In the genomic region with DNA sequence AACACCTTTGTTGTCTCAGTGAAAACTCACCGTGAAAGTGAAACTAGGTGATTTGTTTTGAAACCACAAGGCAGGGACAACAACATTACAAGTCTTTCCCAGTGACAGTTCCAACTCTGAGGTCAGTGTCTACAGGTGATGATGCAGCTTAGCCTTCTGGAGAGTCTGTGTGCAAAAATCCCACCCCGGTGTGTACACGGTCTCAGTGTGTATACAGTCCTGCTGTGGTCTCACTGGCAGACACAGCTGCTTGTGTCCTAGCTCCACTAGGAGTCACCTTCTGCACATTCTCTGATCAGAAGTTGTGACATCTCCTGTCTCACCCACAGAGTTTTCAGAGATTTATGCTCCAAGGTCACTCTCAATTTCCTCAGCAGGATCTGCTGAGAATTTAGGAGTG, we compare ENCODE assay signal across 16 mouse cellular contexts. TPM values are rescaled to one million over a fixed set of nuclear protein-coding genes. Genes with fewer than 3 reads are reported as not detected.
A peak's percentile ranks its signal among the peaks of the same experiment; 100 is the strongest.
DNase-seq lines count a peak whose midpoint lies in the region; ATAC-seq and TF ChIP-seq lines count a peak whose summit lies in the region.
"Had no signal": no experiment of that assay in that cellular context is flagged by ENCODE, and none has a peak within 500 bp of the region (broad histone marks: within the 10 kb centered on the region; RNA-seq: fewer than 3 reads in every experiment).

No protein-coding gene starts in this region.

- H3K27ac ChIP-seq in liver, embryonic 14.5 days: no peak overlapping the region
- H3K27ac ChIP-seq in MEL (ENCODE audit: control insufficient read depth, low read depth, low read length): no peak overlapping the region
- H3K27ac ChIP-seq: neural tube, embryonic 12.5 days; stomach, embryonic 15.5 days had no signal

- 0 out of 4 replicates have a peak, but pooled peaks cover 0 to 3% of the 10 kb centered on the region in 2 experiments for H3K4me1 ChIP-seq in liver, embryonic 14.5 days (replicated peaks; ENCODE audit: control insufficient read depth in 2 of 2, insufficient read depth in 2 of 2, low read length in 1 of 2)
- peaks cover 0 to 10% of the 10 kb centered on the region in 2 experiments; a peak in 2 of 4 replicates for H3K4me1 ChIP-seq in MEL (ENCODE audit: control insufficient read depth in 1 of 2, insufficient read depth in 2 of 2, low read length in 2 of 2)
- H3K4me1 ChIP-seq: neural tube, embryonic 12.5 days; stomach, embryonic 15.5 days had no signal

- TF ChIP-seq RAD21 in MEL (IDR thresholded peaks at IDR 0.05; ENCODE audit: low read depth, low read length): peak; percentile 35

- no peak overlapping the region for H3K4me3 ChIP-seq in liver, embryonic 14.5 days (ENCODE audit: insufficient read depth in 1 of 2, low read depth in 2 of 2, low read length in 2 of 2)
- H3K4me3 ChIP-seq in MEL (ENCODE audit: control insufficient read depth in 1 of 2, insufficient read depth in 1 of 2, low read depth in 2 of 2, low read length in 2 of 2): no peak overlapping the region
- H3K4me3 ChIP-seq: neural tube, embryonic 12.5 days; stomach, embryonic 15.5 days had no signal

- H3K36me3 ChIP-seq in liver, embryonic 14.5 days (replicated peaks; ENCODE audit: control insufficient read depth, insufficient read depth, low read depth): no peaks in the 10 kb centered on the region
- no peaks in the 10 kb centered on the region for H3K36me3 ChIP-seq in MEL (ENCODE audit: control insufficient read depth in 1 of 2, insufficient read depth in 2 of 2, low read length in 2 of 2)
- H3K36me3 ChIP-seq: neural tube, embryonic 12.5 days; stomach, embryonic 15.5 days had no signal

- no peaks in the 10 kb centered on the region for H3K9me3 ChIP-seq in liver, embryonic 14.5 days (ENCODE audit: control insufficient read depth, low read length)
- H3K9me3 ChIP-seq in MEL (replicated peaks; ENCODE audit: insufficient read depth, low read length): no peaks in the 10 kb centered on the region
- H3K9me3 ChIP-seq: neural tube, embryonic 12.5 days; stomach, embryonic 15.5 days had no signal

- peak; percentile 38 for TF ChIP-seq CTCF in liver, embryonic 14.5 days (IDR thresholded peaks at IDR 0.05; ENCODE audit: low read depth)
- TF ChIP-seq CTCF in MEL (IDR thresholded peaks at IDR 0.05 in 2 of 3, conservative IDR thresholded peaks at IDR 0.05 in 1 of 3; ENCODE audit: control insufficient read depth in 1 of 3, insufficient read depth in 1 of 3, low read depth in 2 of 3, low read length in 3 of 3, poor library complexity in 1 of 3, severe bottlenecking in 1 of 3): peak in 2 of 3 experiments; percentile 21 to 36; a peak in 3 of 6 replicates

- TF ChIP-seq POLR2A in MEL (IDR thresholded peaks at IDR 0.05; ENCODE audit: control insufficient read depth in 1 of 2, insufficient read depth in 1 of 2, low read depth in 1 of 2, low read length in 2 of 2, poor library complexity in 1 of 2): no peak

- peak; percentile 26 for DNase-seq in adrenal gland, adult 8-10 months
- DNase-seq in adrenal gland, postnatal 25 days: no peak
- DNase-seq in liver, embryonic 14.5 days (ENCODE audit: low read depth in 3 of 3, low spot score in 3 of 3): no peak
- DNase-seq in liver: no peak
- no peak for DNase-seq in MEL (ENCODE audit: low read depth, low spot score)
- DNase-seq in kidney, postnatal 36 days: peak; percentile 37 to 53
- DNase-seq in embryo, embryonic 10 days (ENCODE audit: low spot score): no peak
- DNase-seq: cerebellum, adult 2 months; left cerebral cortex, postnatal 4 days had no signal

- 56% methylated on average over 3 of the region's 3 CpGs for WGBS in liver, embryonic 14.5 days (ENCODE audit: insufficient replicate concordance)

- H3K27me3 ChIP-seq in liver, embryonic 14.5 days (ENCODE audit: control insufficient read depth, insufficient read depth, low read length): no peaks in the 10 kb centered on the region
- H3K27me3 ChIP-seq in MEL (ENCODE audit: control insufficient read depth in 1 of 2, insufficient read depth in 2 of 2, low read length in 2 of 2): peaks cover 0 to 3% of the 10 kb centered on the region in 2 experiments; a peak in 1 of 4 replicates
- H3K27me3 ChIP-seq: neural tube, embryonic 12.5 days; stomach, embryonic 15.5 days had no signal

- TF ChIP-seq EP300 in liver, embryonic 14.5 days (IDR thresholded peaks at IDR 0.05; ENCODE audit: low read depth): no peak
- no peak for TF ChIP-seq EP300 in MEL (IDR thresholded peaks at IDR 0.05; ENCODE audit: low read depth in 1 of 2, low read length in 2 of 2)

- H3K79me2 ChIP-seq in MEL (ENCODE audit: control insufficient read depth, insufficient read depth, low read length, poor library complexity): peaks cover 13% of the 10 kb centered on the region

- ATAC-seq in liver, embryonic 14.5 days (ENCODE audit: insufficient read depth): no peak
- no peak for ATAC-seq in cerebellum, adult (ENCODE audit: insufficient number of reproducible peaks, low FRiP score, low TSS enrichment)

- H3K9ac ChIP-seq in liver, embryonic 14.5 days (replicated peaks): no peak overlapping the region
- H3K9ac ChIP-seq in MEL (ENCODE audit: control insufficient read depth, low read depth, low read length, poor library complexity, severe bottlenecking): no peak overlapping the region
- H3K9ac ChIP-seq: neural tube, embryonic 12.5 days; stomach, embryonic 15.5 days had no signal

- H3K4me2 ChIP-seq in liver, embryonic 14.5 days (ENCODE audit: low read depth): no peak overlapping the region
- H3K4me2 ChIP-seq: heart, embryonic 11.5 days; neural tube, embryonic 12.5 days; stomach, embryonic 15.5 days had no signal

TF ChIP-seq in MEL, 35 proteins besides CTCF, POLR2A, EP300 and RAD21:
- TF ChIP-seq MAX (IDR thresholded peaks at IDR 0.05; ENCODE audit: low read length): no peak
- no peak for TF ChIP-seq SIN3A (IDR thresholded peaks at IDR 0.05; ENCODE audit: low read length)
- TF ChIP-seq CHD2 (IDR thresholded peaks at IDR 0.05; ENCODE audit: low read length): no peak
- TF ChIP-seq POLR2AphosphoS2 (IDR thresholded peaks at IDR 0.05; ENCODE audit: low read length): no peak
- TF ChIP-seq SMC3 (IDR thresholded peaks at IDR 0.05; ENCODE audit: low read depth, low read length): peak; percentile 40

RNA-seq across cellular contexts. Expression of a gene that starts 0.8 kb away (rescaled TPM):
- not detected for total RNA-seq in adrenal gland, adult 8-10 months (2022)
- total RNA-seq in adrenal gland, postnatal 25 days (2021): not detected in 2 replicates
- 0.05 and 0.08 TPM in 2 replicates for polyA plus RNA-seq in liver, embryonic 14.5 days (2012; rRNA removed)
- polyA plus RNA-seq in liver, embryonic 14.5 days (2014; fragmentation: Nextera tagmentation; extraction: Ambion mirVana): 0.04 TPM in 1 of 2 replicates, not detected in the other
- not detected in 2 replicates for total RNA-seq in MEL (2012; rRNA removed)
- polyA plus RNA-seq in MEL (2012; ENCODE audit: insufficient read depth in 1 of 2, insufficient read length in 2 of 2, low read depth in 1 of 2, low replicate concordance in 2 of 2, missing spikeins in 1 of 2): under 1 TPM in 1 of 2 experiments, not detected in 1; 0.14 TPM
- total RNA-seq: left cerebral cortex, postnatal 4 days; megakaryocyte progenitor cell, adult 5-6 weeks had no signal
- polyA plus RNA-seq: cerebellum, adult 2 months; heart, embryonic 11.5 days; neural tube, embryonic 12.5 days; urinary bladder, adult 2 months had no signal

RNA-seq across cellular contexts. Expression of a gene that starts 16.8 kb away (rescaled TPM):
- under 1 TPM in 2 of 4 experiments, not detected in 2; 0.21 to 0.46 TPM for total RNA-seq in adrenal gland, adult 8-10 months (2022)
- not detected in 2 replicates for total RNA-seq in adrenal gland, postnatal 25 days (2021)
- polyA plus RNA-seq in liver, embryonic 14.5 days (2012; rRNA removed): 1.0 and 1.3 TPM in 2 replicates
- polyA plus RNA-seq in liver, embryonic 14.5 days (2014; fragmentation: Nextera tagmentation; extraction: Ambion mirVana): 0.61 and 1.0 TPM in 2 replicates
- 19.8 and 22.0 TPM in 2 replicates for total RNA-seq in MEL (2012; rRNA removed)
- polyA plus RNA-seq in MEL (2012; ENCODE audit: insufficient read depth in 1 of 2, insufficient read length in 2 of 2, low read depth in 1 of 2, low replicate concordance in 2 of 2, missing spikeins in 1 of 2): 10 to 100 TPM in 1 of 2 experiments, not detected in 1; 22.3 TPM
- total RNA-seq: megakaryocyte progenitor cell, adult 5-6 weeks had no signal
- polyA plus RNA-seq: cerebellum, adult 2 months; heart, embryonic 11.5 days; neural tube, embryonic 12.5 days had no signal

RNA-seq across cellular contexts. Expression of a gene that starts 25.0 kb away (rescaled TPM):
- 1 to 10 TPM in 1 of 4 experiments, under 1 TPM in 3; 0.56 to 1.0 (median 0.74) TPM for total RNA-seq in adrenal gland, adult 8-10 months (2022)
- total RNA-seq in adrenal gland, postnatal 25 days (2021): not detected in 2 replicates
- polyA plus RNA-seq in liver, embryonic 14.5 days (2012; rRNA removed): 0.37 and 0.54 TPM in 2 replicates
- polyA plus RNA-seq in liver, embryonic 14.5 days (2014; fragmentation: Nextera tagmentation; extraction: Ambion mirVana): 0.56 and 0.57 TPM in 2 replicates
- total RNA-seq in MEL (2012; rRNA removed): 0.39 and 0.58 TPM in 2 replicates
- under 1 TPM in 1 of 2 experiments, not detected in 1; 0.33 TPM for polyA plus RNA-seq in MEL (2012; ENCODE audit: insufficient read depth in 1 of 2, insufficient read length in 2 of 2, low read depth in 1 of 2, low replicate concordance in 2 of 2, missing spikeins in 1 of 2)
- total RNA-seq: left cerebral cortex, postnatal 4 days had no signal
- polyA plus RNA-seq: heart, embryonic 11.5 days had no signal

RNA-seq across cellular contexts. Expression of a gene that starts 54.3 kb away (rescaled TPM):
- total RNA-seq in adrenal gland, adult 8-10 months (2022): not detected
- not detected in 2 replicates for total RNA-seq in adrenal gland, postnatal 25 days (2021)
- 0.08 and 0.10 TPM in 2 replicates for polyA plus RNA-seq in liver, embryonic 14.5 days (2012; rRNA removed)
- polyA plus RNA-seq in liver, embryonic 14.5 days (2014; fragmentation: Nextera tagmentation; extraction: Ambion mirVana): not detected in 2 replicates
- total RNA-seq in MEL (2012; rRNA removed): 44.7 and 45.7 TPM in 2 replicates
- polyA plus RNA-seq in MEL (2012; ENCODE audit: insufficient read depth in 1 of 2, insufficient read length in 2 of 2, low read depth in 1 of 2, low replicate concordance in 2 of 2, missing spikeins in 1 of 2): 10 to 100 TPM in 1 of 2 experiments, not detected in 1; 34.5 TPM
- total RNA-seq: left cerebral cortex, postnatal 4 days had no signal
- polyA plus RNA-seq: cerebellum, adult 2 months; embryonic facial prominence, embryonic 14.5 days; heart, embryonic 11.5 days; neural tube, embryonic 12.5 days; stomach, embryonic 15.5 days had no signal

Comparison
In these comparisons a context has a peak if more than half of its experiments do, and no peak if none do; other contexts are left out.
1. DNase-seq: peak in adrenal gland, adult 8-10 months (single experiment) and kidney, postnatal 36 days (2 of 2); none in adrenal gland, postnatal 25 days (single experiment), liver, embryonic 14.5 days (0 of 3), liver (single experiment), MEL (single experiment) and embryo, embryonic 10 days (single experiment).
2. RNA of a gene that starts 16.8 kb away (total RNA-seq): 19.8 to 22.0 TPM in MEL; 0.21 to 0.46 TPM in adrenal gland, adult 8-10 months and not detected in adrenal gland, postnatal 25 days; every median in the first group is over 10 times any median in the second.